Mouse (Mus musculus): Measurements from ENCODE around the gene AI837181. TPM values are rescaled to one million over a fixed set of nuclear protein-coding genes. Genes with fewer than 3 reads are reported as not detected.
"Not testable (repeated sequence)": the region's sequence is repeated elsewhere in the genome, so short reads cannot be mapped to it uniquely, and the experiment has no call there.

AI837181 gene
- polyA plus RNA-seq, 1 experiment from 2014 or later: 63.6 TPM

GRCm38 (mm10) chr19:5405924-5406323 is 19.0 kb upstream of the AI837181 start:
- H3K4me3 ChIP-seq (ENCODE audit: low read depth, low read length): peak overlapping the region; percentile 27
- H3K4me1 ChIP-seq (ENCODE audit: insufficient read depth, low read depth, low read length): no peaks in the 10 kb centered on the region
- H3K27ac ChIP-seq (ENCODE audit: low read length): peak overlapping the region; percentile 80
- 0 out of 2 replicates have a peak, but pooled peaks have one; percentile 13 for TF ChIP-seq CTCF (IDR thresholded peaks at IDR 0.05)
- no peak for TF ChIP-seq EP300 (IDR thresholded peaks at IDR 0.05)
- H3K9ac ChIP-seq (replicated peaks; ENCODE audit: low read depth): peak overlapping the region; percentile 19; the same call in 1 of the 2 replicates
- no peaks in the 10 kb centered on the region for H3K27me3 ChIP-seq (replicated peaks; ENCODE audit: insufficient read depth, low read length)
- peak overlapping the region; percentile 48 for H3K4me2 ChIP-seq (replicated peaks; ENCODE audit: low read depth, low read length)
- ATAC-seq: no peak
- DNase-seq (ENCODE audit: low spot score): peak; percentile 70
- WGBS: 21% methylated on average over 7 of the region's 7 CpGs
- no peaks in the 10 kb centered on the region for H3K36me3 ChIP-seq (ENCODE audit: insufficient read depth, low read length)
- no peaks in the 10 kb centered on the region for H3K9me3 ChIP-seq (ENCODE audit: low read length)

- H3K4me1 ChIP-seq (ENCODE audit: insufficient read depth, low read depth, low read length); H3K27me3 ChIP-seq (replicated peaks; ENCODE audit: insufficient read depth, low read length); H3K9me3 ChIP-seq (ENCODE audit: low read length); H3K36me3 ChIP-seq (ENCODE audit: insufficient read depth, low read length): not testable (repeated sequence)
- Histone ChIP-seq H3K4me2 (replicated peaks; ENCODE audit: low read depth, low read length) (peak overlapping the region; percentile 74), H3K9ac (replicated peaks; ENCODE audit: low read depth) (peak overlapping the region; percentile 86), H3K4me3 (ENCODE audit: low read depth, low read length) (peak overlapping the region; percentile 61), H3K27ac (ENCODE audit: low read length) (peak overlapping the region; percentile 99)
- DNase-seq (ENCODE audit: low spot score) (peak; percentile 72), ATAC-seq (peak; percentile 71)
- 26% methylated on average over 22 of the region's 25 CpGs for WGBS
- TF ChIP-seq EP300 (IDR thresholded peaks at IDR 0.05): 0 out of 2 replicates have a peak, but pooled peaks have one; percentile 41
- TF ChIP-seq CTCF (IDR thresholded peaks at IDR 0.05): peak; percentile 19
Measured at GRCm38 (mm10) chr19:5406531-5407126, 18.3 kb upstream of the AI837181 start.

GRCm38 (mm10) chr19:5407133-5407532 is 17.8 kb upstream of the AI837181 start:
- WGBS: 10% methylated on average over 7 of the region's 7 CpGs
- H3K9ac ChIP-seq (replicated peaks; ENCODE audit: low read depth): peak overlapping the region; percentile 86
- H3K4me3 ChIP-seq (ENCODE audit: low read depth, low read length): peak overlapping the region; percentile 61
- peak overlapping the region; percentile 74 for H3K4me2 ChIP-seq (replicated peaks; ENCODE audit: low read depth, low read length)
- peak; percentile 90 for DNase-seq (ENCODE audit: low spot score)
- ATAC-seq: peak; percentile 74
- H3K27ac ChIP-seq (ENCODE audit: low read length): peak overlapping the region; percentile 99
- TF ChIP-seq EP300 (IDR thresholded peaks at IDR 0.05) (no peak), CTCF (IDR thresholded peaks at IDR 0.05) (peak; percentile 80)
- H3K36me3 ChIP-seq (ENCODE audit: insufficient read depth, low read length): no peaks in the 10 kb centered on the region
- no peaks in the 10 kb centered on the region for H3K9me3 ChIP-seq (ENCODE audit: low read length)
- H3K4me1 ChIP-seq (ENCODE audit: insufficient read depth, low read depth, low read length): no peaks in the 10 kb centered on the region
- H3K27me3 ChIP-seq (replicated peaks; ENCODE audit: insufficient read depth, low read length): no peaks in the 10 kb centered on the region

GRCm38 (mm10) chr19:5408057-5409001 is 16.6 kb upstream of the AI837181 start:
- Histone ChIP-seq H3K4me2 (replicated peaks; ENCODE audit: low read depth, low read length) (no peak overlapping the region), H3K9ac (replicated peaks; ENCODE audit: low read depth) (no peak overlapping the region), H3K27ac (ENCODE audit: low read length) (peak overlapping the region; percentile 99), H3K36me3 (ENCODE audit: insufficient read depth, low read length) (no peaks in the 10 kb centered on the region), H3K4me3 (ENCODE audit: low read depth, low read length) (no peak overlapping the region), H3K27me3 (replicated peaks; ENCODE audit: insufficient read depth, low read length) (no peaks in the 10 kb centered on the region), H3K4me1 (ENCODE audit: insufficient read depth, low read depth, low read length) (no peaks in the 10 kb centered on the region), H3K9me3 (ENCODE audit: low read length) (no peaks in the 10 kb centered on the region)
- ATAC-seq (peak; percentile 43), DNase-seq (ENCODE audit: low spot score) (peak; percentile 92)
- TF ChIP-seq EP300 (IDR thresholded peaks at IDR 0.05): peak; percentile 57; the same call in 1 of the 2 replicates
- no peak for TF ChIP-seq CTCF (IDR thresholded peaks at IDR 0.05)
- WGBS: 58% methylated on average over 13 of the region's 13 CpGs

- no peak for TF ChIP-seq EP300 (IDR thresholded peaks at IDR 0.05)
- no peak for TF ChIP-seq CTCF (IDR thresholded peaks at IDR 0.05)
- DNase-seq (ENCODE audit: low spot score) (peak; percentile 79), ATAC-seq (peak; percentile 26)
- Histone ChIP-seq H3K4me3 (ENCODE audit: low read depth, low read length) (no peak overlapping the region), H3K4me2 (replicated peaks; ENCODE audit: low read depth, low read length) (no peak overlapping the region), H3K27me3 (replicated peaks; ENCODE audit: insufficient read depth, low read length) (no peaks in the 10 kb centered on the region), H3K4me1 (ENCODE audit: insufficient read depth, low read depth, low read length) (0 out of 2 replicates have a peak, but pooled peaks cover 5% of the 10 kb centered on the region), H3K36me3 (ENCODE audit: insufficient read depth, low read length) (no peaks in the 10 kb centered on the region), H3K27ac (ENCODE audit: low read length) (peak overlapping the region; percentile 99), H3K9me3 (ENCODE audit: low read length) (no peaks in the 10 kb centered on the region), H3K9ac (replicated peaks; ENCODE audit: low read depth) (no peak overlapping the region)
- 71% methylated on average over 5 of the region's 5 CpGs for WGBS
Measured at GRCm38 (mm10) chr19:5409068-5409467, 15.9 kb upstream of the AI837181 start.

- 64% methylated on average over 5 of the region's 5 CpGs for WGBS
Measured at GRCm38 (mm10) chr19:5410641-5411040, 14.3 kb upstream of the AI837181 start.

More at GRCm38 (mm10) chr19:5410641-5411040, 14.3 kb upstream of the AI837181 start:
- Histone ChIP-seq H3K9ac (replicated peaks; ENCODE audit: low read depth) (no peak overlapping the region), H3K27me3 (replicated peaks; ENCODE audit: insufficient read depth, low read length) (no peaks in the 10 kb centered on the region), H3K4me3 (ENCODE audit: low read depth, low read length) (no peak overlapping the region), H3K27ac (ENCODE audit: low read length) (peak overlapping the region; percentile 51; the same call in 1 of the 2 replicates), H3K36me3 (ENCODE audit: insufficient read depth, low read length) (no peaks in the 10 kb centered on the region), H3K4me1 (ENCODE audit: insufficient read depth, low read depth, low read length) (0 out of 2 replicates have a peak, but pooled peaks cover 9% of the 10 kb centered on the region), H3K9me3 (ENCODE audit: low read length) (no peaks in the 10 kb centered on the region), H3K4me2 (replicated peaks; ENCODE audit: low read depth, low read length) (no peak overlapping the region)
- TF ChIP-seq EP300 (IDR thresholded peaks at IDR 0.05) (no peak), CTCF (IDR thresholded peaks at IDR 0.05) (no peak)
- ATAC-seq (no peak), DNase-seq (ENCODE audit: low spot score) (no peak)

Data from lung, postnatal 0 days (tissue).